Mouse (Mus musculus): ENCODE data around the gene Pcid2. TPM values are rescaled to one million over a fixed set of nuclear protein-coding genes. Genes with fewer than 3 reads are reported as not detected.
"Not testable (repeated sequence)": the region's sequence is repeated elsewhere in the genome, so short reads cannot be mapped to it uniquely, and the experiment has no call there.

Pcid2 gene
- total RNA-seq, 4 experiments from 2014 or later, result 25.6 to 35.2 (median 27.4) TPM

GRCm38 (mm10) chr8:13104691-13105086 lies 570 bp downstream of the Pcid2 start:
- peak; percentile 83 to 90 for DNase-seq (ENCODE audit: low spot score in 2 of 2)

GRCm38 (mm10) chr8:13077542-13077941 lies 27.7 kb downstream of the Pcid2 start:
- no peak for DNase-seq (ENCODE audit: low spot score in 2 of 2)

GRCm38 (mm10) chr8:13075579-13075978 lies 29.7 kb downstream of the Pcid2 start:
- DNase-seq (ENCODE audit: low spot score in 2 of 2), result not testable (repeated sequence)

GRCm38 (mm10) chr8:13075044-13075443 lies 30.2 kb downstream of the Pcid2 start:
- DNase-seq (ENCODE audit: low spot score in 2 of 2), result no peak

GRCm38 (mm10) chr8:13073255-13073654 lies 32.0 kb downstream of the Pcid2 start:
- no peak for DNase-seq (ENCODE audit: low spot score in 2 of 2)

- DNase-seq (ENCODE audit: low spot score in 2 of 2), result no peak
These were observed 42.1 kb downstream of the Pcid2 start for GRCm38 (mm10) chr8:13063112-13063511.

GRCm38 (mm10) chr8:13060441-13061150 lies 44.7 kb downstream of the Pcid2 start, which contains the start of gene Proz:
Gene Proz, plus strand, starts transcription at chr8:13060914.
- no peak for DNase-seq (ENCODE audit: low spot score in 2 of 2)

- DNase-seq (ENCODE audit: low spot score in 2 of 2), result no peak
These were observed 47.9 kb downstream of the Pcid2 start for GRCm38 (mm10) chr8:13057351-13057750.

- DNase-seq (ENCODE audit: low spot score in 2 of 2), result no peak
These were observed 54.7 kb downstream of the Pcid2 start for GRCm38 (mm10) chr8:13050550-13050949.

- no peak for DNase-seq (ENCODE audit: low spot score in 2 of 2)
These were observed 57.6 kb downstream of the Pcid2 start for GRCm38 (mm10) chr8:13047652-13048051.

GRCm38 (mm10) chr8:13041459-13041858 lies 63.8 kb downstream of the Pcid2 start:
- DNase-seq (ENCODE audit: low spot score in 2 of 2), result no peak

- DNase-seq (ENCODE audit: low spot score in 2 of 2), result no peak
These were observed 66.2 kb downstream of the Pcid2 start for GRCm38 (mm10) chr8:13039054-13039453.

GRCm38 (mm10) chr8:13037569-13037968 lies 67.7 kb downstream of the Pcid2 start:
- DNase-seq (ENCODE audit: low spot score in 2 of 2), result no peak

GRCm38 (mm10) chr8:13037015-13037414 lies 68.2 kb downstream of the Pcid2 start, which contains the start of gene F10:
Gene F10, plus strand, starts transcription at chr8:13037308.
- no peak for DNase-seq (ENCODE audit: low spot score in 2 of 2)

- peak; percentile 46 to 56 for DNase-seq (ENCODE audit: low spot score in 2 of 2)
These were observed 68.9 kb downstream of the Pcid2 start for GRCm38 (mm10) chr8:13036346-13036812.

- DNase-seq (ENCODE audit: low spot score in 2 of 2), result peak; percentile 70
These were observed 76.8 kb downstream of the Pcid2 start for GRCm38 (mm10) chr8:13028482-13028881.

- no peak for DNase-seq (ENCODE audit: low spot score in 2 of 2)
These were observed 77.6 kb downstream of the Pcid2 start for GRCm38 (mm10) chr8:13027615-13028014.

Small RNA genes within 50 kb of the gene (microRNA-seq; reads per million reads assigned to microRNA genes)
- gene Mir7065, result 0 to 0.25 reads per million in 2 experiments

Other genes with a start within 250 kb of the Pcid2 start
- gene Mcf2l, start 231.7 kb downstream of the Pcid2 start, total RNA-seq (2022), result 100 to 1,000 TPM; 191 to 291 (median 234) TPM
- gene F7, start 79.4 kb downstream of the Pcid2 start, total RNA-seq (2022), result not detected
- not detected for gene F10, start 68.2 kb downstream of the Pcid2 start, total RNA-seq (2022)
- not detected for gene Proz, start 44.5 kb downstream of the Pcid2 start, total RNA-seq (2022)
- 10 to 100 TPM; 53.7 to 60.8 (median 57.4) TPM for gene Cul4a, start 162 bp upstream of the Pcid2 start, total RNA-seq (2022)
- 100 to 1,000 TPM; 261 to 360 (median 306) TPM for gene Lamp1, start 53.7 kb upstream of the Pcid2 start, total RNA-seq (2022)
- 1 to 10 TPM; 3.9 to 6.7 (median 5.5) TPM for gene Grtp1, start 95.2 kb upstream of the Pcid2 start, total RNA-seq (2022)
- 1 to 10 TPM in 2 of 4 experiments, under 1 TPM in 2; 0.59 to 1.3 (median 1.0) TPM for gene Adprhl1, start 148.7 kb upstream of the Pcid2 start, total RNA-seq (2022)
- 10 to 100 TPM; 35.8 to 39.8 (median 38.4) TPM for gene Dcun1d2, start 182.7 kb upstream of the Pcid2 start, total RNA-seq (2022)
- gene Tmco3, start 182.7 kb upstream of the Pcid2 start, total RNA-seq (2022), result 10 to 100 TPM; 45.3 to 53.0 (median 49.2) TPM
- gene Tfdp1, start 233.3 kb upstream of the Pcid2 start, total RNA-seq (2022), result 10 to 100 TPM; 58.4 to 71.6 (median 67.4) TPM